Mouse (Mus musculus) forebrain, embryonic 14.5 days (tissue): ENCODE measurements around the gene Igsf11. TPM values are rescaled to one million over a fixed set of nuclear protein-coding genes. Genes with fewer than 3 reads are reported as not detected.

Source experiments
- ATAC-seq: fragments of 200-750 bp; cut with Nextera tagmentation; 2 replicates; pipeline ENCODE4 v1.8.0; 2017; ENCODE audit warnings: mild to moderate bottlenecking, moderate library complexity
- DNase-seq: peaks from one replicate; pipeline ENCODE4 v3.0.0-alpha.2; 2015; ENCODE audit warnings: low spot score
- H3K27ac ChIP-seq: fragments of 300-500 bp; sonication (generic); 2 replicates; pipeline ENCODE4 v1.5.1; 2014; ENCODE audit warnings: low read depth, mild to moderate bottlenecking, control low read depth, low read length, moderate library complexity
- H3K27me3 ChIP-seq: fragments of 300-500 bp; sonication (generic); replicated peaks from 2 replicates; pipeline ENCODE4 v1.6.1; 2014; ENCODE audit warnings: low read length, control low read depth, mixed read lengths; ENCODE audit not compliant: control insufficient read depth, insufficient read depth
- H3K36me3 ChIP-seq: fragments of 300-500 bp; sonication (generic); 2 replicates; pipeline ENCODE4 v1.6.1; 2014; ENCODE audit warnings: low read length, control low read depth; ENCODE audit not compliant: control insufficient read depth, insufficient read depth
- H3K4me1 ChIP-seq: fragments of 300-500 bp; sonication (generic); 2 replicates; pipeline ENCODE4 v1.6.1; 2014; ENCODE audit warnings: antibody characterized with exemption, low read length, control low read depth; ENCODE audit not compliant: control insufficient read depth, insufficient read depth
- H3K4me2 ChIP-seq: fragments of 300-500 bp; sonication (generic); 2 replicates; pipeline ENCODE4 v1.6.1; 2014; ENCODE audit warnings: mild to moderate bottlenecking, control low read depth, low read length
- H3K4me3 ChIP-seq: fragments of 300-500 bp; sonication (generic); 2 replicates; pipeline ENCODE4 v1.5.1; 2014; ENCODE audit warnings: low read depth, low read length, control low read depth
- H3K9ac ChIP-seq: fragments of 300-500 bp; sonication (generic); 2 replicates; pipeline ENCODE4 v1.6.1; 2014; ENCODE audit warnings: mild to moderate bottlenecking, low read length, control low read depth, moderate library complexity
- H3K9me3 ChIP-seq: fragments of 300-500 bp; sonication (generic); replicated peaks from 2 replicates; pipeline ENCODE4 v1.6.1; 2016; ENCODE audit warnings: low read length, control low read depth, mixed read lengths; ENCODE audit not compliant: control insufficient read depth
- WGBS: fragments of 180-500 bp; shearing (Covaris S2); extraction: QIAGEN DNeasy Blood & Tissue Kit; methylation state at CpG from one replicate; pipeline ENCODE4 v1.1.7; 2014; 5-methylcytosine and 5-hydroxymethylcytosine counted together
- polyA plus RNA-seq: library from polyadenylated mRNA; unstranded; fragments of >200 nt; fragmentation: Nextera tagmentation; extraction: Ambion mirVana; gene quantifications from 2 replicates; pipeline ENCODE4 v1.2.1, GENCODE M21; 2014

Igsf11 gene
- polyA plus RNA-seq, 1 experiment from 2014 or later: 1.7 TPM

DNA sequence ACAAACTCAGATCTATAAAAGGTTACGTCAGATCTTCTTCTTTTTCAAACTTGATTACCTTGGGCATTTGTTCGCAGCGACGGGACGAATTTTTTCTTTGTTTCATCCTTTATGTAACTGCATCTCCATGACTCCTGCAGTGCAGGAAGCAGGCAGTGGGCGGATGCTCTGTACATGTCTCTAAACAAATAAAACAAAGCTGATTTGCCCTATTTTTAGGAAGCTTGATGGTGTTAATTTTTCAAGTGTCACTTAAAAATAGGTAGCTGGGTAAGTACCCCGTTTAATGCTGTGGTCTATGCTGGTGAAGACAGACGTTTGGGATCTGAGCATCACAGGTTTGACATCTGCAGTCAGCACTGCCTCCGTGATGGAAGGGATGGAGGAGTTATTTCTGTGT, 66.3 kb downstream of the Igsf11 start:
- H3K27me3 ChIP-seq: no peaks in the 10 kb centered on the region
- H3K9me3 ChIP-seq: no peaks in the 10 kb centered on the region
- no peak for DNase-seq
- H3K4me2 ChIP-seq: no peak overlapping the region
- 78% methylated on average over 9 of the region's 9 CpGs for WGBS
- no peaks in the 10 kb centered on the region for H3K36me3 ChIP-seq
- no peak for ATAC-seq
- H3K9ac ChIP-seq: no peak overlapping the region
- H3K4me3 ChIP-seq: no peak overlapping the region
- no peak overlapping the region for H3K27ac ChIP-seq
- H3K4me1 ChIP-seq: peaks cover 10% of the 10 kb centered on the region

GRCm38 (mm10) chr16:38960550-38960949, 68.1 kb downstream of the Igsf11 start:
- WGBS: 60% methylated on average over 8 of the region's 8 CpGs
- Histone ChIP-seq H3K36me3 (no peaks in the 10 kb centered on the region), H3K4me1 (peaks cover 5% of the 10 kb centered on the region), H3K27ac (no peak overlapping the region), H3K4me3 (no peak overlapping the region), H3K9ac (no peak overlapping the region), H3K4me2 (no peak overlapping the region), H3K9me3 (no peaks in the 10 kb centered on the region), H3K27me3 (no peaks in the 10 kb centered on the region)
- no peak for DNase-seq
- ATAC-seq: no peak

GRCm38 (mm10) chr16:38961865-38962264, 69.4 kb downstream of the Igsf11 start:
- DNase-seq (no peak), ATAC-seq (no peak)
- H3K27ac ChIP-seq: no peak overlapping the region
- H3K4me1 ChIP-seq: peaks cover 5% of the 10 kb centered on the region
- no peaks in the 10 kb centered on the region for H3K27me3 ChIP-seq
- no peak overlapping the region for H3K4me2 ChIP-seq
- 90% methylated on average over 2 of the region's 2 CpGs for WGBS
- H3K9me3 ChIP-seq: no peaks in the 10 kb centered on the region
- H3K36me3 ChIP-seq: no peaks in the 10 kb centered on the region
- H3K4me3 ChIP-seq: no peak overlapping the region
- no peak overlapping the region for H3K9ac ChIP-seq

GRCm38 (mm10) chr16:38962695-38963094, 70.2 kb downstream of the Igsf11 start:
- H3K9ac ChIP-seq: no peak overlapping the region
- H3K4me2 ChIP-seq: no peak overlapping the region
- no peak overlapping the region for H3K4me3 ChIP-seq
- no peak overlapping the region for H3K27ac ChIP-seq
- H3K9me3 ChIP-seq: no peaks in the 10 kb centered on the region
- DNase-seq (no peak), ATAC-seq (no peak)
- H3K36me3 ChIP-seq: no peaks in the 10 kb centered on the region
- WGBS: 61% methylated on average over 9 of the region's 9 CpGs
- no peaks in the 10 kb centered on the region for H3K27me3 ChIP-seq
- peaks cover 5% of the 10 kb centered on the region for H3K4me1 ChIP-seq

GRCm38 (mm10) chr16:38967026-38967425, 74.6 kb downstream of the Igsf11 start:
- H3K36me3 ChIP-seq: no peaks in the 10 kb centered on the region
- DNase-seq (no peak), ATAC-seq (no peak)
- no peak overlapping the region for H3K4me3 ChIP-seq
- H3K27ac ChIP-seq: no peak overlapping the region
- 53% methylated on average over 10 of the region's 10 CpGs for WGBS
- no peak overlapping the region for H3K4me2 ChIP-seq
- H3K27me3 ChIP-seq: no peaks in the 10 kb centered on the region
- no peak overlapping the region for H3K9ac ChIP-seq
- no peaks in the 10 kb centered on the region; the same call in 1 of the 2 replicates for H3K4me1 ChIP-seq
- H3K9me3 ChIP-seq: no peaks in the 10 kb centered on the region

GRCm38 (mm10) chr16:38976151-38976550, 83.7 kb downstream of the Igsf11 start:
- Histone ChIP-seq H3K36me3 (no peaks in the 10 kb centered on the region), H3K9ac (no peak overlapping the region), H3K9me3 (no peaks in the 10 kb centered on the region), H3K4me2 (no peak overlapping the region), H3K4me3 (no peak overlapping the region), H3K27ac (no peak overlapping the region), H3K4me1 (no peaks in the 10 kb centered on the region), H3K27me3 (no peaks in the 10 kb centered on the region)
- ATAC-seq (peak; percentile 35; the same call in 1 of the 2 replicates), DNase-seq (no peak)
- 77% methylated on average over 13 of the region's 13 CpGs for WGBS

DNA sequence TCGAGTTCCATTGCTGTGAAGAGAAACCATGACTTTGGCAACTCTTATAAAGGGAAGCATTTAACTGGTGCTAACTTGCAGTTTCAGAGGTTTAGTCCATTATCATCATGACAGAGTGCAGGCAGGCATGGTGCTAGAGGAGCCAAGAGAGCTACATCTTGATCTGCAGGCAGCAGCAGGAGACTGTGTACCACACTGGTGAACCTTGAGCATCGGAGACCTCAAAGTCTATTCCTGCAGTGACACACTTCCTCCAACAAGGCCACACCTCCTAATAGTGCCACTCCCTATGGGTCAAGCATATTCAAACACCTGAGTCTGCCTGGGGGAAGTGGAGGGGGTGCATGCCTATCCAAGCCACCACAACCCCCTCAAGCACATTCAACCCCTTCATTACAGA, 86.1 kb downstream of the Igsf11 start:
- Histone ChIP-seq H3K27me3 (no peaks in the 10 kb centered on the region), H3K9me3 (no peaks in the 10 kb centered on the region), H3K4me3 (no peak overlapping the region), H3K9ac (no peak overlapping the region), H3K4me1 (0 out of 2 replicates have a peak, but pooled peaks cover 2% of the 10 kb centered on the region), H3K36me3 (no peaks in the 10 kb centered on the region), H3K4me2 (no peak overlapping the region), H3K27ac (no peak overlapping the region)
- 88% methylated on average over 2 of the region's 2 CpGs for WGBS
- ATAC-seq (no peak), DNase-seq (no peak)

DNA sequence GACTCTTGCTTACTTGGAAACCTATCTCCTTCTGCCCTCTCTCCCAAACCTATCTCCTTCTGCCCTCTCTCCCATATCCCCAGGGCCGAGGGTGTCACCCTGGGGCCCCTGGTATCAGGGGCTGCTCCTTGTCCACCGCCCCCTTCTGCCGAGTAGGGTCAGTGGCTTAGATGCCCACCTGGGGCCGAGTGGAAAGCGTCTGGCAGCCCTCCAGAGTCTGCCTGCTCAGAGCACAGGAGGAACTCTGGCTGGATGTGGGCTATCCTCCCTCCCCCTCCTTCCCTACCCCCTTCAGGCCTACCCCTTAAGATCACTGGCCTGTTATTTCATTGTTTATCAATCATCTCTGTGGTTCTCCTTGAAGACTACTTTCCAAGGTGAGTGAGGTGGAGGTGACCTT, 88.1 kb downstream of the Igsf11 start:
- H3K9me3 ChIP-seq: no peaks in the 10 kb centered on the region
- 0 out of 2 replicates have a peak, but pooled peaks have one; percentile 21 for ATAC-seq
- DNase-seq: no peak
- H3K36me3 ChIP-seq: no peaks in the 10 kb centered on the region
- H3K27ac ChIP-seq: no peak overlapping the region
- no peak overlapping the region for H3K9ac ChIP-seq
- no peaks in the 10 kb centered on the region for H3K27me3 ChIP-seq
- H3K4me3 ChIP-seq: no peak overlapping the region
- 30% methylated on average over 5 of the region's 5 CpGs for WGBS
- H3K4me2 ChIP-seq: no peak overlapping the region
- H3K4me1 ChIP-seq: peaks cover 8% of the 10 kb centered on the region; the same call in 1 of the 2 replicates

DNA sequence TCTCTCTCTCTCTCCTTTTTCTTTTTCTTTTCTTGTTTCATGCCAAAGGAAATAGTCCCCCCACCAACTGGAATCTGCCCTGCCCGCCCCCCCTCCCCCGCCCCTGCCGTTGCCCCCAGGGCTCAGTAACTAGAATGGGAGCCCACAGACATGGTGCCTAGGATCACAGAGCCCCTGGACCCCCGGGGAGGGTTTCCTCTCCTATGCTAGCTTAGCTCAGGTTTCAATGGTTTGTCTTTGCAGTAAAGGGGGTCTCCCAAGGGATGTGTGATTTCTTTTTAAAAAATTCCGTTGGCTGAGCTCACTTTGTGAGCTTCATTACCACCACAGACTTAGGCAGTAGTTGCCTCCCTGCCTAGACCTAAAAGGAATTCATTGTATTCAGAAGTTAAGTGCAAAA, 89.6 kb downstream of the Igsf11 start:
- Histone ChIP-seq H3K9me3 (no peaks in the 10 kb centered on the region), H3K27me3 (no peaks in the 10 kb centered on the region), H3K9ac (no peak overlapping the region), H3K27ac (no peak overlapping the region), H3K4me2 (no peak overlapping the region), H3K4me3 (no peak overlapping the region), H3K4me1 (peaks cover 17% of the 10 kb centered on the region; the same call in 1 of the 2 replicates), H3K36me3 (no peaks in the 10 kb centered on the region)
- 3% methylated on average over 5 of the region's 5 CpGs for WGBS
- ATAC-seq (no peak), DNase-seq (peak; percentile 15)
